Mouse (Mus musculus) C2C12 (cell line): Measurements from ENCODE around the gene Tmeff2.

ENCODE experiments used
- CTCF ChIP-seq: IDR thresholded peaks from one replicate; pipeline ENCODE4 v1.5.1; 2011; ENCODE audit not compliant: control insufficient read depth, insufficient read depth, insufficient read length
- MAX ChIP-seq: IDR thresholded peaks from one replicate; pipeline ENCODE4 v1.6.1; 2011; ENCODE audit warnings: mild to moderate bottlenecking, control low read depth
- MYOD1 ChIP-seq: IDR thresholded peaks from one replicate; pipeline ENCODE4 v1.6.1; 2011; ENCODE audit warnings: low read depth; ENCODE audit not compliant: control insufficient read depth, insufficient read length
- MYOG ChIP-seq: IDR thresholded peaks from one replicate; pipeline ENCODE4 v1.6.1; 2011; ENCODE audit not compliant: control insufficient read depth, insufficient read length; ENCODE audit errors: extremely low read depth

- TF ChIP-seq CTCF (no peak), MYOG (no peak), MYOD1 (no peak), MAX (no peak)
Observed at GRCm38 (mm10) chr1:50990661-50991060, 90.2 kb downstream of the Tmeff2 start.
